Mouse (Mus musculus) spleen, adult 2 months (tissue): ENCODE results near the gene Dis3l2.

Experiments
- CTCF ChIP-seq: fragments of 200-500 bp; IDR thresholded peaks from 2 replicates; pipeline ENCODE4 v1.5.1; 2011; ENCODE audit warnings: mild to moderate bottlenecking, inconsistent platforms; ENCODE audit not compliant: insufficient read depth, insufficient read length, insufficient replicate concordance; ENCODE audit errors: extremely low read depth
- POLR2A ChIP-seq: fragments of 200-500 bp; IDR thresholded peaks from 2 replicates; pipeline ENCODE4 v1.6.1; 2011; ENCODE audit warnings: low read depth, low read length, inconsistent platforms

- TF ChIP-seq POLR2A (no peak), CTCF (no peak)
These were observed 108.1 kb downstream of the Dis3l2 start for GRCm38 (mm10) chr1:86811756-86812155.
